Mouse (Mus musculus) hindbrain, embryonic 11.5 days (tissue): ENCODE measurements around the gene Anks6. TPM values are rescaled to one million over a fixed set of nuclear protein-coding genes. Genes with fewer than 3 reads are reported as not detected.
A peak's percentile ranks its signal among the peaks of the same experiment; 100 is the strongest.

Source experiments
- ATAC-seq: fragments of 200-750 bp; cut with Nextera tagmentation; 2 replicates; pipeline ENCODE4 v1.8.0; 2017; ENCODE audit warnings: mild to moderate bottlenecking, moderate TSS enrichment, moderate library complexity; ENCODE audit not compliant: low FRiP score
- DNase-seq: peaks from one replicate; pipeline ENCODE4 v3.0.0-alpha.2; 2015; ENCODE audit warnings: low spot score
- H3K27ac ChIP-seq: fragments of 300-500 bp; sonication (generic); 2 replicates; pipeline ENCODE4 v1.5.1; 2014; ENCODE audit warnings: mild to moderate bottlenecking, low read depth, low read length
- H3K27me3 ChIP-seq: fragments of 300-500 bp; sonication (generic); 2 replicates; pipeline ENCODE4 v1.6.1; 2014; ENCODE audit warnings: mild to moderate bottlenecking, low read length, moderate library complexity, mixed read lengths; ENCODE audit not compliant: control insufficient read depth, insufficient read depth
- H3K36me3 ChIP-seq: fragments of 300-500 bp; sonication (generic); 2 replicates; pipeline ENCODE4 v1.6.1; 2014; ENCODE audit warnings: mild to moderate bottlenecking, low read length, moderate library complexity, mixed read lengths; ENCODE audit not compliant: control insufficient read depth, insufficient read depth
- H3K4me1 ChIP-seq: fragments of 300-500 bp; sonication (generic); replicated peaks from 2 replicates; pipeline ENCODE4 v1.6.1; 2014; ENCODE audit warnings: low read length, mixed read lengths; ENCODE audit not compliant: control insufficient read depth, insufficient read depth
- H3K4me2 ChIP-seq: fragments of 300-500 bp; sonication (generic); replicated peaks from 2 replicates; pipeline ENCODE4 v1.6.1; 2014; ENCODE audit warnings: mild to moderate bottlenecking, low read depth, low read length
- H3K4me3 ChIP-seq: fragments of 300-500 bp; sonication (generic); 2 replicates; pipeline ENCODE4 v1.5.1; 2014; ENCODE audit warnings: low read depth, low read length
- H3K9ac ChIP-seq: fragments of 300-500 bp; sonication (generic); 2 replicates; pipeline ENCODE4 v1.6.1; 2014; ENCODE audit warnings: low read depth, low read length
- H3K9me3 ChIP-seq: fragments of 300-500 bp; sonication (generic); 2 replicates; pipeline ENCODE4 v1.6.1; 2016; ENCODE audit warnings: low read length; ENCODE audit not compliant: control insufficient read depth
- WGBS: fragments of 180-500 bp; shearing (Covaris S2); extraction: QIAGEN DNeasy Blood & Tissue Kit; methylation state at CpG from one replicate; pipeline ENCODE4 v1.1.7; 2014; 5-methylcytosine and 5-hydroxymethylcytosine counted together
- polyA plus RNA-seq: library from polyadenylated mRNA; unstranded; fragments of >200 nt; fragmentation: Nextera tagmentation; extraction: Ambion mirVana; gene quantifications from 2 replicates; pipeline ENCODE4 v1.2.1, GENCODE M21; 2014

The Anks6 gene
- polyA plus RNA-seq, 1 experiment from 2014 or later = 2.9 TPM

DNA sequence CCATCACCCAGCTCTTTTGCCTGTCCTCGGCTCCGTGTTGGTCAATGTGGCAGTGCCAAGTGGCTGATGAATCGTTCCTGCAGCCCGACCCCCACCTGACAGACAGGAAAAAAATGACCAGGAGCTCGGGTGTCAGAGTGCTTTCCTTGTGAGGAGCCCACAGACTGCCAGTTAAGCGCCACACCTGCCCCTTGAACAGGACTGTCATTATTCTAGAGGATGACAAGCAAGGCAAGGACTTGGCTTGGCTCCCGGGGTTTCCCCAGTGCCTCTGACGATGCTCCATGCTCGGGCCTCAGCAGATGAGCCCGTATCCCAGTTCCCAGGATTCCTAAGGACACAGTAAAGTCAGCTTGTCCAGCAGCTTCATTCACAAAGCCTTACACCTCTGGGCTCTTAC is 44.8 kb downstream of the Anks6 start:
- no peaks in the 10 kb centered on the region for H3K4me1 ChIP-seq
- H3K27ac ChIP-seq = no peak overlapping the region
- H3K27me3 ChIP-seq = no peaks in the 10 kb centered on the region
- no peak overlapping the region for H3K4me2 ChIP-seq
- H3K36me3 ChIP-seq = no peaks in the 10 kb centered on the region; the same call in 1 of the 2 replicates
- no peak overlapping the region for H3K9ac ChIP-seq
- no peak for DNase-seq
- WGBS = 79% methylated on average over 10 of the region's 10 CpGs
- no peak overlapping the region for H3K4me3 ChIP-seq
- ATAC-seq = no peak
- no peaks in the 10 kb centered on the region for H3K9me3 ChIP-seq

DNA sequence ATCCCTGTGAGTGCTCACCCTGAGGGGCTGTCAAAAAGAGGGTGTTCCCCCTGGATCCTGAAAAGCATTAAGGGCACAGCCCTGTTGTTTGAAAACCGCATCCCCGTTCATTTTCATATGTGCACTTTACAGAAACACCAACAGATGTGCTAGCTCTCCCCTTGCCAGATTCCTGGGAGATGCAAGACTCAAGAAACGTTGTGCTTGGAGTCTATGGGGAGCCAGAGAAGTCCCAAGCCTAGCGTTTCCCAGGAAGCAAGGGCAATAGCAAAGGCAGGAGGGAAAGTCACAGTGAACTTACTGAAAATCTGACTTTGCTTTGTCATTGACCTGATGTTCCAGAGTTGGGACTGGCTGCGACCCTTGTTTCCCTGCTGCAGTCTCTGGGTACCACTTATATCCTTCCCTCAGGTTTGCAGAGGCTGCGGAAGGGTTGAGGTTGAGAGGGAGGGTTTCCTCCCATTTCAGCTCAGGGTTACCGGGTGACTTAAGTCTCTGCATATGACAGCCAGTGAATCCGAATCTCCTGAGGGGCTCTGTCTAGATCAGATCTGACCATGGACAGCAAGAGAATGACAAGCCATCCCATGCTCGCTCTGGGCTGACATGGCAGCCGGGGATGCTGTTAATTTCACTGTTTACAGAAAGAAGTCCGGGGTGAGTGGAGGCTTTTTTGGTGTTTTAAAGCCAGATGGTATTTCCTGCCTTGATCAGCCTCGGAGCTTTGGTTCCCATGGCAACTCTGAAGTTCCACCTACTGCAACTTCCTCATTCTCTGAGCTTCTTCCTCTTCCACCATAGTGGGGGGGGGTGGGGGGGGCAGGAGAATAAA is 46.6 kb downstream of the Anks6 start:
- ATAC-seq (no peak), DNase-seq (no peak)
- Histone ChIP-seq H3K27me3 (no peaks in the 10 kb centered on the region), H3K27ac (no peak overlapping the region), H3K9me3 (no peaks in the 10 kb centered on the region), H3K4me3 (no peak overlapping the region), H3K4me1 (no peaks in the 10 kb centered on the region), H3K4me2 (no peak overlapping the region), H3K9ac (no peak overlapping the region), H3K36me3 (no peaks in the 10 kb centered on the region; the same call in 1 of the 2 replicates)
- 67% methylated on average over 12 of the region's 12 CpGs for WGBS

DNA sequence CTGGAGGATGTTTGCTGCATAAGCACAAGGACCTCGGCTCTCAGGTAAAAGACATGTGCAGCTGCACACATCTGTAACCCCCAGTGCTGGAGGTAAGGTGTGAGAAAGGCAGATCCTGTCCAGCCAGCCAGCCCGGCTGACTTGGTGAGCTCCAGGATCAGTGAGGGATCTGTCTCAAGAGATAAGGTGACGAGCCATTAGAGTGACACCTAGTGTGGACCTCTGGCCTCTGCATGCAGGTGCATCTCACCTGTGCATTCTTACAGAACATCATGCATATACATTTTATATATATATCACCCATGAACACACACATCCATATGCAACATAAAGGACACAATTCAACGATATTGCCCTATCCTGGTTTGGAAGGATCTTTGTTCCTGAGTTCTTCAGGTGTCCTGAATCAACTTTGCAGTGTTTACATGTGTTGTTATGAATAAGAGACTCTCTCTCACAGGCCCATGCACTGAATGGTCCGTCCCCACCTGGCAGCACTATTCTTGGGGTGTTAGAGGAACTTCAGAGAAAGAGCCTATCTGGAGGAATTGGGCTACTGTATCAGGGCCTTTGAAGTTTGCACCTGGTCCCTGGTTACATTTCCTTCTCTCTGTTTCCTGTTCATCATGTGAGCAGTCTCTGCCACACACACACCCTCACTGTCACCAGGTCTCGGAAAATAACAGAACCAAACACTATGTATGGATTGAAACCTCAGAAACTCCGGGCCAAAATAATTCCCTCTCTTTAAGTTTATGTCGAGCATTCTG is 56.4 kb downstream of the Anks6 start:
- no peaks in the 10 kb centered on the region for H3K27me3 ChIP-seq
- H3K4me1 ChIP-seq = no peaks in the 10 kb centered on the region
- H3K9ac ChIP-seq = no peak overlapping the region
- 78% methylated on average over 8 of the region's 8 CpGs for WGBS
- H3K9me3 ChIP-seq = no peaks in the 10 kb centered on the region
- H3K4me3 ChIP-seq = no peak overlapping the region
- no peak overlapping the region for H3K27ac ChIP-seq
- DNase-seq (no peak), ATAC-seq (no peak)
- no peaks in the 10 kb centered on the region for H3K36me3 ChIP-seq
- no peak overlapping the region for H3K4me2 ChIP-seq

DNA sequence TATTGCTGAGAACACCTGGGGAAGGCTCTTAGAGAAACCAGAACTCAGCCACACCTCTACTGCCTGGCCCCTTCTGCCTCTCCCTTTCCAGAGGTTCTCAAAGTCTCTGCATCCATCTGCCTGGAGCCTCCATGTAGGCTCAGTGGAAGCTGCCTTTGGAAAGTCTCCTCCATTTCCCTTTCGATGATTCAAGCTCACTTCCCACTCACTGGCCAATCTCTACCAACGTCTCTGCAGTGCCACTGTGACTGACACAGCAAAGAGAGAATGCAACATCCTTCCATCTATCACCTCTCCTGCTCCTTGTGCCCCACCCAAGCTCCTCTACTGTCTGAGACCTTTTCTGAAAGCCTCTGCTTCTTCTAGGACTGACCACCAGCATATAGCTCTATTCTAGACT is 59.3 kb downstream of the Anks6 start:
- ATAC-seq = no peak
- no peak for DNase-seq
- Histone ChIP-seq H3K27ac (no peak overlapping the region), H3K4me2 (no peak overlapping the region), H3K9me3 (no peaks in the 10 kb centered on the region), H3K36me3 (no peaks in the 10 kb centered on the region), H3K4me1 (no peaks in the 10 kb centered on the region), H3K9ac (no peak overlapping the region), H3K4me3 (no peak overlapping the region), H3K27me3 (peaks cover 16% of the 10 kb centered on the region)
- 79% methylated on average over 2 of the region's 2 CpGs for WGBS

DNA sequence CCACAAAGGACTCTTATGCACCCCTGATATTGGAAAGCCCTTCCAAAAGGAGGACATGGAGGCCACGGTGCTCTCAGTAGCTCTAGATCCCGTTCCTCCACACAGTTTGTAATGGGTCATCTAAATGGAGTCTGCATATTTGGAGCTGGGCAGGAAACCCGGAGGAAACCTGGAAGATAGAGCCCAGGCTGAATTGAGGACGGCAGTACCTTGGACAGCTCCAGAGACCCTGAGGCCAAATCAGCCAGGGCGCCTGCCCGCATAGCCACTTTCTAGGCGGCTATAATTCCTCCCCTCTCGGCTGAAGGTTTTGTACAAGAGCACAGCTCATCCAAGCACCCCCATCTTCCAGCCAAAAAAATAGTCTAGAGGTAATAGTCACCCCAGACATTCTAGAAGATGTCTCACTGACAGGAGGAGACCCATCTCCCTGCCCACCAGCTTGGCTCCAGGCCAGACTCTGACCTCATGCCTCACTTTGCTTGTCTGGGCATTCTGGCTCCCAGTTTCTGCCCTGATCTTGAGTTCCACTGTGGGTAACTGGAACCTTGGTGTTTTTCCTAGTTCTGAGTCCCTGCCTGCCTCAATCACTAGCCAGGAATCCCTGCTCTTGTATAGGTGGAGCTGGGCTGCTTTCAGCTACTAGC is 64.3 kb downstream of the Anks6 start:
- Histone ChIP-seq H3K4me2 (no peak overlapping the region), H3K9ac (no peak overlapping the region), H3K4me1 (peaks cover 7% of the 10 kb centered on the region; the same call in 1 of the 2 replicates), H3K9me3 (no peaks in the 10 kb centered on the region), H3K27ac (no peak overlapping the region), H3K36me3 (no peaks in the 10 kb centered on the region), H3K27me3 (peaks cover 56% of the 10 kb centered on the region), H3K4me3 (no peak overlapping the region)
- DNase-seq (peak; percentile 72), ATAC-seq (no peak)
- WGBS = 10% methylated on average over 8 of the region's 8 CpGs

DNA sequence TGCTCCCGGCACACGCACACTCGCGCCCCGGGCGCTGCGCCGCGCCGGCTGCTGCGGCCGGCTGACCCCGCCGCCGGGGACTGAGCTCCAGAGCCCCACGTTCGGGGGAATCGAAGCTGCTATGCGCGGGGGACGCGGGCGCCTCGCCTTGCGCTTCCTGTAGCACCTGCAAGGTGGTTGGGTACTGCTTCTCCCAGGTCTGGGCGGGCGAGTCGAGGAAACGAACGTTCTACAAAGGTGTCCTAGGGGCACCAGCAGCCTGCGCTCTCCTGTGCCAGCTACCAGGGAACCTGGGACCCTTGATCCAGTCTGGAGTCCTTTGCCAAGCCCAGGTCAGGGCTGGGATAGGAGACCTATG is 65.3 kb downstream of the Anks6 start:
- ATAC-seq = 0 out of 2 replicates have a peak, but pooled peaks have one; percentile 23
- no peak for DNase-seq
- Histone ChIP-seq H3K9me3 (no peaks in the 10 kb centered on the region), H3K4me2 (peak overlapping the region; percentile 97), H3K9ac (peak overlapping the region; percentile 56), H3K4me1 (peaks cover 7% of the 10 kb centered on the region; the same call in 1 of the 2 replicates), H3K27ac (peak overlapping the region; percentile 65), H3K36me3 (no peaks in the 10 kb centered on the region), H3K4me3 (peak overlapping the region; percentile 59), H3K27me3 (peaks cover 56% of the 10 kb centered on the region)
- 1% methylated on average over 23 of the region's 31 CpGs for WGBS

DNA sequence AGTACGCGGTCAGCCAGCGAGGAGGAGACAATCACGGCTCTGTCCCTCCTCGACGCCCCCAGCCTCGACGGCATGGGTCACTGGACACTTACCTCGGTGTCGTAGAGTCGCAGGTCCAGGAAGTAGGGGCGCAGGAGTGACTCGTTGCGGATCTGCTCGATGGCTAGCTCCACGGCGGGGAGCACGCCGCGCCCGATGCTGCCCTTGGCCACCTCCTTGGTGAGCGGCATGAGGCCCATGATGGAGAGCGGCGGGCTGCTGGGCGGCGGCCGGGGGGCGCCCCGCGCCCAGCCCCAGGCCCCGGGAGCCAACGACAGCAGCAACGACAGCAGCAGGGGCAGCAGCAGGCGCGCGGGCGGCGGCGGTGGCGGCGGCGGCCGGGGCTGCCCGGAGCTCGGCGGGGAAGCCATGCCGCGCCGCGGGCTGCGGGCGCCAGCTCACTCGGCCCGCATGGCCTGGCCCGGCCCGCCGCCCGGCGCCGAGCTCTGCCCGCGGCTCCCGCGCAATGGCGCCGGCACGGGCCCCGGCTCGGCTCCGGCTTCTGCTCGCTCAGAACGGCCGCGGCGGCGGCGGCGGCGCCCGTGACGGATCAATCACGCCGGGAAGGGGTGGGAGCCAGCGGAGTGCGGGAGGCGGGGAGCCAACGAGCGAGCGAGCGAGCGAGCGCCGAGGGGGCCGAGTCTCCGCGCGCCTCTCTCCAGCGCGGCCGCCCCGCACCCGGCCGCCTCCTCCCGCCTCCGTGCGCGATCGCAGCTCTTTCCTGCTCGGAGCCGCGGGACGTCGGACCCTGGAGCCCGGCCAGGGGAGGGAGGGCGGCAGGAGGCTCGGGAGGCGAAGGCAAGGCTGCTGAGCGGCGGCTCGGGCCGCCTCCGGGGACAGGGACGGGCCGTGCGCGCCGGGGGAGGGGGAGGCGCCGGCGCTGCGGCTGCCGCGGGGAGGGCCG is 65.9 kb downstream of the Anks6 start, which contains the start of gene Gabbr2:
Gabbr2 (minus strand) TSS at position 858 of the 943 bp plus-strand sequence.
- WGBS = 1% methylated on average over 55 of the region's 134 CpGs
- H3K4me2 ChIP-seq = peak within 1 kb of the TSS; percentile 97
- H3K36me3 ChIP-seq = no peaks in the 10 kb centered on the region
- H3K27ac ChIP-seq = peak within 1 kb of the TSS; percentile 65
- H3K9me3 ChIP-seq = no peaks in the 10 kb centered on the region
- peak; percentile 68 for DNase-seq
- H3K27me3 ChIP-seq = peaks cover 56% of the 10 kb centered on the region
- peak within 1 kb of the TSS; percentile 59 for H3K4me3 ChIP-seq
- H3K4me1 ChIP-seq = peaks cover 7% of the 10 kb centered on the region; the same call in 1 of the 2 replicates
- H3K9ac ChIP-seq = peak within 1 kb of the TSS; percentile 56
- ATAC-seq = peak; percentile 75
